Mouse (Mus musculus) testis, adult 2 months (tissue): ENCODE measurements at regions not wholly inside any gene's neighbourhood (a gene's known extent, or its start where the extent isn't known, plus 50 kb on each side); places are given as distances from the start of the nearest gene placed in this dataset.

Experiments
- CTCF ChIP-seq: fragments of 200-500 bp; IDR thresholded peaks from 2 replicates; pipeline ENCODE4 v1.5.1; 2012; ENCODE audit warnings: low read depth, mild to moderate bottlenecking, inconsistent platforms, low read length, moderate library complexity; ENCODE audit not compliant: control insufficient read depth, insufficient read depth, insufficient replicate concordance
- POLR2A ChIP-seq: fragments of 200-500 bp; IDR thresholded peaks from 2 replicates; pipeline ENCODE4 v1.6.1; 2012; ENCODE audit warnings: low read depth, mild to moderate bottlenecking, inconsistent platforms, low read length, moderate library complexity; ENCODE audit not compliant: control insufficient read depth

- TF ChIP-seq CTCF, result no peak
- no peak for TF ChIP-seq POLR2A
These were observed 97.4 kb upstream of the Irx5 start for GRCm38 (mm10) chr8:92260056-92260455.
